21 mouse cellular contexts compared by ENCODE assay signal in the genomic region with DNA sequence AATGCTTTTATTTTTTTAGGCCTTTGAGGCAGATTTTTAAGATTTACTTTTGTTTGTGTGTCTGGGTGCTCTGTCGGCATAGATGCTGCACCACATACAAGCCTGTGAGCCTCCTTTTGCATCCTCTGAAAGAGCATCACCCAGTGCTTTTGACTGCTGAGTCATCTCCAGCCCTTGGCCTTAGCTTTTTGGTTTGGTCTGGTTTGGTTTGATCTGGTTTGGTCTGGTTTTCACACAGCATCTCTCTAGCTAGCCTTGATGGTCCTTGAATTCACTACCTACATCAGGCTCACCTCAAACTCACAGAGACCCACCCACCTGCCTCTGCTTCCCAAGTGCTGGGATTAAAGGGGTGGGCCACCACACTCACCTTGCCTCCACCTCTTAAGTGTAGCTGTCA. TPM values are rescaled to one million over a fixed set of nuclear protein-coding genes. Genes with fewer than 3 reads are reported as not detected.
A peak's percentile ranks its signal among the peaks of the same experiment; 100 is the strongest.
DNase-seq lines count a peak whose midpoint lies in the region; ATAC-seq and TF ChIP-seq lines count a peak whose summit lies in the region.
"Had no signal": no experiment of that assay in that cellular context is flagged by ENCODE, and none has a peak within 500 bp of the region (broad histone marks: within the 10 kb centered on the region; RNA-seq: fewer than 3 reads in every experiment).

No protein-coding gene starts in this region.

- no peak for TF ChIP-seq CTCF in hindbrain, postnatal 0 days (IDR thresholded peaks at IDR 0.05; ENCODE audit: low read depth)

- H3K4me1 ChIP-seq in hindbrain, postnatal 0 days (ENCODE audit: insufficient read depth, low read length) = no peaks in the 10 kb centered on the region
- 0 out of 2 replicates have a peak, but pooled peaks cover 5% of the 10 kb centered on the region for H3K4me1 ChIP-seq in hindbrain, embryonic 10.5 days (replicated peaks)
- peaks cover 57% of the 10 kb centered on the region for H3K4me1 ChIP-seq in liver, embryonic 15.5 days (replicated peaks)
- no peaks in the 10 kb centered on the region for H3K4me1 ChIP-seq in midbrain, embryonic 16.5 days (ENCODE audit: control insufficient read depth, insufficient read depth, low read length)
- H3K4me1 ChIP-seq in hindbrain, embryonic 11.5 days (replicated peaks; ENCODE audit: control insufficient read depth, insufficient read depth, low read length) = no peaks in the 10 kb centered on the region
- H3K4me1 ChIP-seq: embryonic facial prominence, embryonic 15.5 days; hindbrain, embryonic 13.5 days; limb, embryonic 15.5 days had no signal

- H3K36me3 ChIP-seq in hindbrain, postnatal 0 days (ENCODE audit: insufficient read depth, low read length) = peaks cover 54% of the 10 kb centered on the region
- peaks cover 100% of the 10 kb centered on the region for H3K36me3 ChIP-seq in hindbrain, embryonic 10.5 days
- peaks cover 95% of the 10 kb centered on the region for H3K36me3 ChIP-seq in liver, embryonic 15.5 days (replicated peaks)
- H3K36me3 ChIP-seq in midbrain, embryonic 16.5 days (ENCODE audit: control insufficient read depth, insufficient read depth, low read length) = peaks cover 63% of the 10 kb centered on the region
- H3K36me3 ChIP-seq in hindbrain, embryonic 11.5 days (ENCODE audit: control insufficient read depth, insufficient read depth, low read length) = peaks cover 42% of the 10 kb centered on the region

- no peak overlapping the region for H3K9ac ChIP-seq in hindbrain, postnatal 0 days (replicated peaks; ENCODE audit: low read length)
- H3K9ac ChIP-seq in liver, embryonic 15.5 days = no peak overlapping the region
- no peak overlapping the region for H3K9ac ChIP-seq in midbrain, embryonic 16.5 days (ENCODE audit: low read depth, low read length)
- no peak overlapping the region for H3K9ac ChIP-seq in hindbrain, embryonic 11.5 days (ENCODE audit: low read depth, low read length)
- H3K9ac ChIP-seq: embryonic facial prominence, embryonic 15.5 days; hindbrain, embryonic 13.5 days; limb, embryonic 15.5 days had no signal

- 79% methylated on average over 1 of the region's 1 CpGs for WGBS in hindbrain, postnatal 0 days
- WGBS in hindbrain, embryonic 10.5 days = 95% methylated on average over 1 of the region's 1 CpGs
- 82% methylated on average over 1 of the region's 1 CpGs for whole genome bisulfite sequencing in liver, embryonic 15.5 days (ENCODE audit: insufficient replicate concordance)
- 96% methylated on average over 1 of the region's 1 CpGs for WGBS in midbrain, embryonic 16.5 days
- WGBS in hindbrain, embryonic 11.5 days = 100% methylated on average over 1 of the region's 1 CpGs

- no peak for ATAC-seq in hindbrain, postnatal 0 days
- peak; percentile 40 for ATAC-seq in CD4-positive, CD25-positive, alpha-beta regulatory T cell, adult 4 months
- no peak for ATAC-seq in liver, embryonic 15.5 days (ENCODE audit: insufficient read depth)
- ATAC-seq in midbrain, embryonic 16.5 days = no peak
- ATAC-seq in inflammation-experienced regulatory T-cells, adult 6 months = no peak
- no peak for ATAC-seq in hindbrain, embryonic 11.5 days (ENCODE audit: low FRiP score)
- ATAC-seq: forebrain, embryonic 16.5 days; intestine, embryonic 16.5 days; lung, postnatal 0 days had no signal

- H3K4me3 ChIP-seq in hindbrain, postnatal 0 days (ENCODE audit: low read length) = no peak overlapping the region
- H3K4me3 ChIP-seq in hindbrain, embryonic 10.5 days = no peak overlapping the region
- no peak overlapping the region for H3K4me3 ChIP-seq in liver, embryonic 15.5 days (replicated peaks)
- no peak overlapping the region for H3K4me3 ChIP-seq in midbrain, embryonic 16.5 days (ENCODE audit: low read depth, low read length)
- H3K4me3 ChIP-seq in hindbrain, embryonic 11.5 days (ENCODE audit: low read depth, low read length) = no peak overlapping the region
- H3K4me3 ChIP-seq: embryonic facial prominence, embryonic 15.5 days; hindbrain, embryonic 13.5 days; limb, embryonic 15.5 days had no signal

- 0 out of 2 replicates have a peak overlapping the region, but pooled peaks have one; percentile 32 for H3K27ac ChIP-seq in hindbrain, postnatal 0 days
- no peak overlapping the region for H3K27ac ChIP-seq in hindbrain, embryonic 10.5 days
- H3K27ac ChIP-seq in liver, embryonic 15.5 days (replicated peaks) = peak overlapping the region; percentile 97
- no peak overlapping the region for H3K27ac ChIP-seq in midbrain, embryonic 16.5 days (ENCODE audit: low read length)
- no peak overlapping the region for H3K27ac ChIP-seq in hindbrain, embryonic 11.5 days (ENCODE audit: low read depth, low read length)
- H3K27ac ChIP-seq: embryonic facial prominence, embryonic 15.5 days; hindbrain, embryonic 13.5 days; limb, embryonic 15.5 days had no signal

- DNase-seq in hindbrain, postnatal 0 days (ENCODE audit: low spot score) = no peak
- DNase-seq in hindbrain, embryonic 10.5 days (ENCODE audit: low spot score) = no peak
- DNase-seq in WW6 (ENCODE audit: low read depth, low spot score) = peak; percentile 75
- DNase-seq in hindbrain, embryonic 11.5 days (ENCODE audit: low spot score) = no peak
- DNase-seq: spleen, adult 18-20 months had no signal

- no peak overlapping the region for H3K4me2 ChIP-seq in hindbrain, postnatal 0 days (ENCODE audit: low read depth, low read length)
- H3K4me2 ChIP-seq in liver, embryonic 15.5 days = no peak overlapping the region
- no peak overlapping the region for H3K4me2 ChIP-seq in midbrain, embryonic 16.5 days (ENCODE audit: low read length)
- H3K4me2 ChIP-seq in hindbrain, embryonic 11.5 days (replicated peaks; ENCODE audit: low read depth, low read length) = no peak overlapping the region
- H3K4me2 ChIP-seq: embryonic facial prominence, embryonic 15.5 days; heart, embryonic 11.5 days; hindbrain, embryonic 13.5 days; limb, embryonic 15.5 days; midbrain, embryonic 11.5 days had no signal

- no peaks in the 10 kb centered on the region for H3K27me3 ChIP-seq in hindbrain, postnatal 0 days (ENCODE audit: insufficient read depth, low read length)
- no peaks in the 10 kb centered on the region for H3K27me3 ChIP-seq in hindbrain, embryonic 10.5 days (ENCODE audit: insufficient read depth, poor library complexity, severe bottlenecking)
- H3K27me3 ChIP-seq in liver, embryonic 15.5 days = no peaks in the 10 kb centered on the region
- no peaks in the 10 kb centered on the region for H3K27me3 ChIP-seq in midbrain, embryonic 16.5 days (ENCODE audit: control insufficient read depth, insufficient read depth, low read depth, low read length)
- H3K27me3 ChIP-seq in hindbrain, embryonic 11.5 days (ENCODE audit: control insufficient read depth, insufficient read depth, low read length) = no peaks in the 10 kb centered on the region
- H3K27me3 ChIP-seq: embryonic facial prominence, embryonic 15.5 days; hindbrain, embryonic 13.5 days; limb, embryonic 15.5 days had no signal

- no peaks in the 10 kb centered on the region for H3K9me3 ChIP-seq in hindbrain, postnatal 0 days (ENCODE audit: low read length)
- H3K9me3 ChIP-seq in hindbrain, embryonic 10.5 days = peaks cover 4% of the 10 kb centered on the region; the same call in 1 of the 2 replicates
- H3K9me3 ChIP-seq in liver, embryonic 15.5 days (replicated peaks) = no peaks in the 10 kb centered on the region; the same call in 1 of the 2 replicates
- H3K9me3 ChIP-seq in midbrain, embryonic 16.5 days (replicated peaks; ENCODE audit: control insufficient read depth, low read length, poor library complexity, severe bottlenecking) = no peaks in the 10 kb centered on the region
- no peaks in the 10 kb centered on the region for H3K9me3 ChIP-seq in hindbrain, embryonic 11.5 days (ENCODE audit: control insufficient read depth, low read length)
- H3K9me3 ChIP-seq: embryonic facial prominence, embryonic 15.5 days; hindbrain, embryonic 13.5 days; limb, embryonic 15.5 days had no signal

RNA-seq across cellular contexts. Expression of a gene that starts 24.7 kb away (rescaled TPM):
- total RNA-seq in hindbrain, postnatal 0 days (2014; rRNA removed) = 34.7 and 36.0 TPM in 2 replicates
- polyA plus RNA-seq in hindbrain, postnatal 0 days (2015; fragmentation: Nextera tagmentation; extraction: Ambion mirVana) = 7.5 and 9.2 TPM in 2 replicates
- 1.6 and 1.8 TPM in 2 replicates for polyA plus RNA-seq in hindbrain, embryonic 10.5 days (2016; fragmentation: Nextera tagmentation; extraction: Ambion mirVana)
- polyA plus RNA-seq in CD4-positive, CD25-positive, alpha-beta regulatory T cell, adult 4 months (2017; shearing (Covaris generic)) = not detected
- polyA plus RNA-seq in liver, embryonic 15.5 days (2015; fragmentation: Nextera tagmentation; extraction: Ambion mirVana) = 0.08 and 0.12 TPM in 2 replicates
- 0.77 and 1.0 TPM in 2 replicates for polyA plus RNA-seq in midbrain, embryonic 16.5 days (2015; fragmentation: Nextera tagmentation; extraction: Ambion mirVana)
- polyA plus RNA-seq in inflammation-experienced regulatory T-cells, adult 6 months (2017; shearing (Covaris generic)) = not detected
- polyA plus RNA-seq in hindbrain, embryonic 11.5 days (2014; fragmentation: Nextera tagmentation; extraction: Ambion mirVana) = 1.0 and 1.9 TPM in 2 replicates
- total RNA-seq: gastrocnemius, adult 18-20 months had no signal
- polyA plus RNA-seq: G1E had no signal

RNA-seq across cellular contexts. Expression of a gene that starts 36.2 kb away (rescaled TPM):
- total RNA-seq in hindbrain, postnatal 0 days (2014; rRNA removed) = 0.29 and 5.6 TPM in 2 replicates
- polyA plus RNA-seq in hindbrain, postnatal 0 days (2015; fragmentation: Nextera tagmentation; extraction: Ambion mirVana) = 0.34 and 0.42 TPM in 2 replicates
- 0.18 and 0.46 TPM in 2 replicates for polyA plus RNA-seq in hindbrain, embryonic 10.5 days (2016; fragmentation: Nextera tagmentation; extraction: Ambion mirVana)
- 10 to 100 TPM in 1 of 2 experiments, 1 to 10 TPM in 1; 2.2 to 10.5 TPM for polyA plus RNA-seq in CD4-positive, CD25-positive, alpha-beta regulatory T cell, adult 4 months (2017; shearing (Covaris generic))
- polyA plus RNA-seq in liver, embryonic 15.5 days (2015; fragmentation: Nextera tagmentation; extraction: Ambion mirVana) = 0.40 and 0.79 TPM in 2 replicates
- polyA plus RNA-seq in midbrain, embryonic 16.5 days (2015; fragmentation: Nextera tagmentation; extraction: Ambion mirVana) = 0.14 TPM in 1 of 2 replicates, not detected in the other
- 1 to 10 TPM; 2.3 to 7.1 (median 4.8) TPM for polyA plus RNA-seq in inflammation-experienced regulatory T-cells, adult 6 months (2017; shearing (Covaris generic))
- 0.35 and 0.62 TPM in 2 replicates for polyA plus RNA-seq in hindbrain, embryonic 11.5 days (2014; fragmentation: Nextera tagmentation; extraction: Ambion mirVana)
- total RNA-seq: adrenal gland, adult 2 months; gastrocnemius, adult 18-20 months had no signal
- polyA plus RNA-seq: hindbrain, embryonic 13.5 days; stomach, embryonic 14.5 days had no signal

RNA-seq across cellular contexts. Expression of a gene that starts 40.9 kb away (rescaled TPM):
- 256 and 266 TPM in 2 replicates for total RNA-seq in hindbrain, postnatal 0 days (2014; rRNA removed)
- 139 and 145 TPM in 2 replicates for polyA plus RNA-seq in hindbrain, postnatal 0 days (2015; fragmentation: Nextera tagmentation; extraction: Ambion mirVana)
- polyA plus RNA-seq in hindbrain, embryonic 10.5 days (2016; fragmentation: Nextera tagmentation; extraction: Ambion mirVana) = 211 and 242 TPM in 2 replicates
- 10 to 100 TPM; 32.2 to 56.0 TPM for polyA plus RNA-seq in CD4-positive, CD25-positive, alpha-beta regulatory T cell, adult 4 months (2017; shearing (Covaris generic))
- 53.6 and 61.3 TPM in 2 replicates for polyA plus RNA-seq in liver, embryonic 15.5 days (2015; fragmentation: Nextera tagmentation; extraction: Ambion mirVana)
- 194 and 218 TPM in 2 replicates for polyA plus RNA-seq in midbrain, embryonic 16.5 days (2015; fragmentation: Nextera tagmentation; extraction: Ambion mirVana)
- 10 to 100 TPM; 28.4 to 42.6 (median 35.6) TPM for polyA plus RNA-seq in inflammation-experienced regulatory T-cells, adult 6 months (2017; shearing (Covaris generic))
- 143 and 144 TPM in 2 replicates for polyA plus RNA-seq in hindbrain, embryonic 11.5 days (2014; fragmentation: Nextera tagmentation; extraction: Ambion mirVana)

RNA-seq across cellular contexts. Expression of a gene that starts 56.6 kb away (rescaled TPM):
- 15.0 and 16.2 TPM in 2 replicates for total RNA-seq in hindbrain, postnatal 0 days (2014; rRNA removed)
- 23.0 and 27.6 TPM in 2 replicates for polyA plus RNA-seq in hindbrain, postnatal 0 days (2015; fragmentation: Nextera tagmentation; extraction: Ambion mirVana)
- 86.2 and 92.6 TPM in 2 replicates for polyA plus RNA-seq in hindbrain, embryonic 10.5 days (2016; fragmentation: Nextera tagmentation; extraction: Ambion mirVana)
- polyA plus RNA-seq in CD4-positive, CD25-positive, alpha-beta regulatory T cell, adult 4 months (2017; shearing (Covaris generic)) = 10 to 100 TPM in 1 of 2 experiments, 1 to 10 TPM in 1; 6.7 to 18.5 TPM
- polyA plus RNA-seq in liver, embryonic 15.5 days (2015; fragmentation: Nextera tagmentation; extraction: Ambion mirVana) = 32.8 and 33.7 TPM in 2 replicates
- polyA plus RNA-seq in midbrain, embryonic 16.5 days (2015; fragmentation: Nextera tagmentation; extraction: Ambion mirVana) = 12.7 and 13.9 TPM in 2 replicates
- 10 to 100 TPM in 2 of 3 experiments, 1 to 10 TPM in 1; 6.0 to 56.1 (median 12.3) TPM for polyA plus RNA-seq in inflammation-experienced regulatory T-cells, adult 6 months (2017; shearing (Covaris generic))
- 76.2 and 78.1 TPM in 2 replicates for polyA plus RNA-seq in hindbrain, embryonic 11.5 days (2014; fragmentation: Nextera tagmentation; extraction: Ambion mirVana)
- total RNA-seq: gastrocnemius, adult 18-20 months had no signal

Comparison
In these comparisons a context has a peak if more than half of its experiments do, and no peak if none do; other contexts are left out.
1. H3K27ac ChIP-seq: peak in hindbrain, postnatal 0 days (single experiment) and liver, embryonic 15.5 days (single experiment); none in hindbrain, embryonic 10.5 days (single experiment), midbrain, embryonic 16.5 days (single experiment) and hindbrain, embryonic 11.5 days (single experiment).